Mouse (Mus musculus) heart, embryonic 13.5 days (tissue): ENCODE measurements around the gene Col23a1. TPM values are rescaled to one million over a fixed set of nuclear protein-coding genes. Genes with fewer than 3 reads are reported as not detected.

Experiments
- ATAC-seq: fragments of 200-750 bp; cut with Nextera tagmentation; 2 replicates; pipeline ENCODE4 v1.8.0; 2017; ENCODE audit warnings: moderate TSS enrichment; ENCODE audit not compliant: insufficient number of reproducible peaks, low FRiP score, low TSS enrichment; ENCODE audit errors: extremely low read depth
- H3K27ac ChIP-seq: fragments of 300-500 bp; sonication (generic); replicated peaks from 2 replicates; pipeline ENCODE4 v1.5.1; 2015; ENCODE audit warnings: moderate library complexity, mild to moderate bottlenecking, inconsistent platforms
- H3K27me3 ChIP-seq: fragments of 300-500 bp; sonication (generic); replicated peaks from 2 replicates; pipeline ENCODE4 v1.6.1; 2015; ENCODE audit warnings: mild to moderate bottlenecking, inconsistent platforms
- H3K36me3 ChIP-seq: fragments of 300-500 bp; sonication (generic); 2 replicates; pipeline ENCODE4 v1.6.1; 2015; ENCODE audit warnings: mild to moderate bottlenecking, inconsistent platforms
- H3K4me1 ChIP-seq: fragments of 300-500 bp; sonication (generic); 2 replicates; pipeline ENCODE4 v1.6.1; 2015; ENCODE audit warnings: inconsistent platforms
- H3K4me2 ChIP-seq: fragments of 300-500 bp; sonication (generic); 2 replicates; pipeline ENCODE4 v1.6.1; 2015; ENCODE audit warnings: inconsistent platforms, mild to moderate bottlenecking, moderate library complexity
- H3K4me3 ChIP-seq: fragments of 300-500 bp; sonication (generic); 2 replicates; pipeline ENCODE4 v1.5.1; 2015; ENCODE audit warnings: moderate library complexity, mild to moderate bottlenecking, inconsistent platforms
- H3K9ac ChIP-seq: fragments of 300-500 bp; sonication (generic); 2 replicates; pipeline ENCODE4 v1.6.1; 2015; ENCODE audit warnings: inconsistent platforms, mild to moderate bottlenecking, moderate library complexity
- H3K9me3 ChIP-seq: fragments of 300-500 bp; sonication (generic); 2 replicates; pipeline ENCODE4 v1.6.1; 2016; ENCODE audit warnings: inconsistent platforms
- WGBS: fragments of 180-500 bp; shearing (Covaris S2); methylation state at CpG from one replicate; pipeline ENCODE4 v1.1.7; 2015; ENCODE audit warnings: mixed read lengths; 5-methylcytosine and 5-hydroxymethylcytosine counted together
- polyA plus RNA-seq: library from polyadenylated mRNA; unstranded; fragments of >200 nt; fragmentation: Nextera tagmentation; extraction: Ambion mirVana; gene quantifications from 2 replicates; pipeline ENCODE4 v1.2.1, GENCODE M21; 2015

Gene Col23a1
- polyA plus RNA-seq, 1 experiment from 2014 or later, result 9.9 TPM

GRCm38 (mm10) chr11:51442006-51442405, 152.3 kb downstream of the Col23a1 start:
- no peak for ATAC-seq
- peaks cover 6% of the 10 kb centered on the region for H3K9me3 ChIP-seq
- H3K27me3 ChIP-seq, result peaks cover 19% of the 10 kb centered on the region; the same call in 1 of the 2 replicates
- H3K36me3 ChIP-seq, result peaks cover under 1% of the 10 kb centered on the region; the same call in 1 of the 2 replicates
- H3K4me1 ChIP-seq, result no peaks in the 10 kb centered on the region
- no peak overlapping the region for H3K4me2 ChIP-seq
- no peak overlapping the region for H3K27ac ChIP-seq
- no peak overlapping the region for H3K4me3 ChIP-seq
- no peak overlapping the region for H3K9ac ChIP-seq
- 94% methylated on average over 7 of the region's 7 CpGs for WGBS

- no peak for ATAC-seq
These were observed 152.9 kb downstream of the Col23a1 start for GRCm38 (mm10) chr11:51442599-51442998.

GRCm38 (mm10) chr11:51443818-51444217, 154.1 kb downstream of the Col23a1 start:
- Histone ChIP-seq H3K36me3 (no peaks in the 10 kb centered on the region), H3K9ac (no peak overlapping the region), H3K9me3 (no peaks in the 10 kb centered on the region), H3K4me2 (no peak overlapping the region), H3K4me1 (no peaks in the 10 kb centered on the region), H3K27me3 (peaks cover 37% of the 10 kb centered on the region), H3K27ac (no peak overlapping the region), H3K4me3 (no peak overlapping the region)
- WGBS, result 48% methylated on average over 2 of the region's 2 CpGs
- no peak for ATAC-seq

More at GRCm38 (mm10) chr11:51442599-51442998, 152.9 kb downstream of the Col23a1 start:
- Histone ChIP-seq H3K27me3 (peaks cover 24% of the 10 kb centered on the region), H3K4me1 (no peaks in the 10 kb centered on the region), H3K36me3 (no peaks in the 10 kb centered on the region), H3K4me3 (no peak overlapping the region), H3K9ac (no peak overlapping the region), H3K4me2 (no peak overlapping the region), H3K9me3 (no peaks in the 10 kb centered on the region), H3K27ac (no peak overlapping the region)
- WGBS, result 72% methylated on average over 8 of the region's 8 CpGs

- H3K9ac ChIP-seq, result no peak overlapping the region
- H3K4me2 ChIP-seq, result no peak overlapping the region
- H3K36me3 ChIP-seq, result no peaks in the 10 kb centered on the region
- no peak for ATAC-seq
- H3K27me3 ChIP-seq, result peaks cover 45% of the 10 kb centered on the region
- no peak overlapping the region for H3K27ac ChIP-seq
- H3K9me3 ChIP-seq, result no peaks in the 10 kb centered on the region
- no peaks in the 10 kb centered on the region for H3K4me1 ChIP-seq
- no peak overlapping the region for H3K4me3 ChIP-seq
- WGBS, result 80% methylated on average over 7 of the region's 7 CpGs
These were observed 154.9 kb downstream of the Col23a1 start for GRCm38 (mm10) chr11:51444649-51445048.

- Histone ChIP-seq H3K4me1 (no peaks in the 10 kb centered on the region), H3K27me3 (peaks cover 66% of the 10 kb centered on the region), H3K9me3 (no peaks in the 10 kb centered on the region), H3K4me3 (no peak overlapping the region), H3K4me2 (no peak overlapping the region), H3K27ac (no peak overlapping the region), H3K9ac (no peak overlapping the region), H3K36me3 (no peaks in the 10 kb centered on the region)
- ATAC-seq, result no peak
- 36% methylated on average over 6 of the region's 6 CpGs for WGBS
These were observed 157.1 kb downstream of the Col23a1 start for GRCm38 (mm10) chr11:51446711-51447425.

- peaks cover 80% of the 10 kb centered on the region for H3K27me3 ChIP-seq
- no peak for ATAC-seq
These were observed 158.5 kb downstream of the Col23a1 start for GRCm38 (mm10) chr11:51448256-51448655.

GRCm38 (mm10) chr11:51448680-51449079, 159.0 kb downstream of the Col23a1 start:
- Histone ChIP-seq H3K9ac (no peak overlapping the region), H3K4me1 (no peaks in the 10 kb centered on the region), H3K36me3 (no peaks in the 10 kb centered on the region), H3K9me3 (no peaks in the 10 kb centered on the region), H3K4me3 (no peak overlapping the region), H3K27me3 (peaks cover 81% of the 10 kb centered on the region), H3K4me2 (no peak overlapping the region), H3K27ac (no peak overlapping the region)
- 59% methylated on average over 4 of the region's 4 CpGs for WGBS
- no peak for ATAC-seq

More at GRCm38 (mm10) chr11:51448256-51448655, 158.5 kb downstream of the Col23a1 start:
- H3K4me2 ChIP-seq, result no peak overlapping the region
- no peak overlapping the region for H3K27ac ChIP-seq
- H3K9ac ChIP-seq, result no peak overlapping the region
- H3K36me3 ChIP-seq, result no peaks in the 10 kb centered on the region
- H3K4me1 ChIP-seq, result no peaks in the 10 kb centered on the region
- no peak overlapping the region for H3K4me3 ChIP-seq
- 76% methylated on average over 4 of the region's 4 CpGs for WGBS
- no peaks in the 10 kb centered on the region for H3K9me3 ChIP-seq

- H3K36me3 ChIP-seq, result no peaks in the 10 kb centered on the region
- no peak for ATAC-seq
- H3K4me3 ChIP-seq, result no peak overlapping the region
- H3K9me3 ChIP-seq, result no peaks in the 10 kb centered on the region
- H3K4me1 ChIP-seq, result no peaks in the 10 kb centered on the region
- WGBS, result 71% methylated on average over 7 of the region's 7 CpGs
- peaks cover 90% of the 10 kb centered on the region for H3K27me3 ChIP-seq
- H3K4me2 ChIP-seq, result no peak overlapping the region
- no peak overlapping the region for H3K27ac ChIP-seq
- H3K9ac ChIP-seq, result no peak overlapping the region
These were observed 160.2 kb downstream of the Col23a1 start for GRCm38 (mm10) chr11:51449881-51450280.

- no peaks in the 10 kb centered on the region for H3K9me3 ChIP-seq
- no peak for ATAC-seq
- no peak overlapping the region for H3K27ac ChIP-seq
- no peak overlapping the region for H3K4me2 ChIP-seq
- H3K4me1 ChIP-seq, result no peaks in the 10 kb centered on the region
- no peak overlapping the region for H3K4me3 ChIP-seq
- WGBS, result 80% methylated on average over 5 of the region's 5 CpGs
- no peaks in the 10 kb centered on the region for H3K36me3 ChIP-seq
- peaks cover 96% of the 10 kb centered on the region for H3K27me3 ChIP-seq
- no peak overlapping the region for H3K9ac ChIP-seq
These were observed 161.6 kb downstream of the Col23a1 start for GRCm38 (mm10) chr11:51451281-51451680.

- peaks cover 96% of the 10 kb centered on the region for H3K27me3 ChIP-seq
- no peak overlapping the region for H3K4me2 ChIP-seq
- 60% methylated on average over 7 of the region's 7 CpGs for WGBS
- no peak overlapping the region for H3K4me3 ChIP-seq
- no peaks in the 10 kb centered on the region for H3K4me1 ChIP-seq
- H3K36me3 ChIP-seq, result no peaks in the 10 kb centered on the region
- no peak overlapping the region for H3K9ac ChIP-seq
- no peak for ATAC-seq
- no peak overlapping the region for H3K27ac ChIP-seq
- H3K9me3 ChIP-seq, result no peaks in the 10 kb centered on the region
These were observed 162.2 kb downstream of the Col23a1 start for GRCm38 (mm10) chr11:51451925-51452324.

- peaks cover 94% of the 10 kb centered on the region for H3K27me3 ChIP-seq
These were observed 164.0 kb downstream of the Col23a1 start for GRCm38 (mm10) chr11:51453742-51454141.

GRCm38 (mm10) chr11:51455501-51455900, 165.8 kb downstream of the Col23a1 start:
- H3K9me3 ChIP-seq, result peaks cover 3% of the 10 kb centered on the region; the same call in 1 of the 2 replicates
- peaks cover 19% of the 10 kb centered on the region for H3K4me1 ChIP-seq
- ATAC-seq, result no peak
- H3K36me3 ChIP-seq, result no peaks in the 10 kb centered on the region
- H3K27me3 ChIP-seq, result peaks cover 90% of the 10 kb centered on the region
- no peak overlapping the region for H3K4me2 ChIP-seq
- no peak overlapping the region for H3K4me3 ChIP-seq
- H3K27ac ChIP-seq, result no peak overlapping the region
- H3K9ac ChIP-seq, result no peak overlapping the region

More at GRCm38 (mm10) chr11:51453742-51454141, 164.0 kb downstream of the Col23a1 start:
- WGBS, result 80% methylated on average over 9 of the region's 9 CpGs
- no peak overlapping the region for H3K9ac ChIP-seq
- H3K27ac ChIP-seq, result no peak overlapping the region
- no peaks in the 10 kb centered on the region for H3K36me3 ChIP-seq
- H3K9me3 ChIP-seq, result no peaks in the 10 kb centered on the region
- H3K4me1 ChIP-seq, result peaks cover 8% of the 10 kb centered on the region
- no peak overlapping the region for H3K4me3 ChIP-seq
- ATAC-seq, result no peak
- no peak overlapping the region for H3K4me2 ChIP-seq
